Mouse (Mus musculus) liver, embryonic 16.5 days (tissue): ENCODE measurements around the gene Vps33b. TPM values are rescaled to one million over a fixed set of nuclear protein-coding genes. Genes with fewer than 3 reads are reported as not detected.
"Not testable (repeated sequence)": the region's sequence is repeated elsewhere in the genome, so short reads cannot be mapped to it uniquely, and the experiment has no call there.

Experiments used
- ATAC-seq: fragments of 200-750 bp; cut with Nextera tagmentation; 2 replicates; pipeline ENCODE4 v1.8.0; 2017; ENCODE audit warnings: low read depth, mild to moderate bottlenecking, moderate number of reproducible peaks, moderate library complexity
- H3K27ac ChIP-seq: fragments of 300-500 bp; sonication (generic); 2 replicates; pipeline ENCODE4 v1.5.1; 2014; ENCODE audit warnings: mild to moderate bottlenecking, low read length
- H3K27me3 ChIP-seq: fragments of 300-500 bp; sonication (generic); 2 replicates; pipeline ENCODE4 v1.6.1; 2014; ENCODE audit warnings: low read depth, low read length, mixed read lengths; ENCODE audit not compliant: control insufficient read depth, insufficient read depth
- H3K36me3 ChIP-seq: fragments of 300-500 bp; sonication (generic); 2 replicates; pipeline ENCODE4 v1.6.1; 2014; ENCODE audit warnings: mild to moderate bottlenecking; ENCODE audit not compliant: control insufficient read depth, insufficient read depth
- H3K4me1 ChIP-seq: fragments of 300-500 bp; sonication (generic); 2 replicates; pipeline ENCODE4 v1.6.1; 2014; ENCODE audit warnings: low read depth, low read length, mixed read lengths; ENCODE audit not compliant: control insufficient read depth
- H3K4me2 ChIP-seq: fragments of 300-500 bp; sonication (generic); 2 replicates; pipeline ENCODE4 v1.6.1; 2014; ENCODE audit warnings: low read depth, low read length, mixed read lengths
- H3K4me3 ChIP-seq: fragments of 300-500 bp; sonication (generic); 2 replicates; pipeline ENCODE4 v1.5.1; 2014; ENCODE audit warnings: low read depth, mild to moderate bottlenecking, low read length
- H3K9ac ChIP-seq: fragments of 300-500 bp; sonication (generic); 2 replicates; pipeline ENCODE4 v1.6.1; 2014; ENCODE audit warnings: low read depth, low read length
- H3K9me3 ChIP-seq: fragments of 300-500 bp; sonication (generic); replicated peaks from 2 replicates; pipeline ENCODE4 v1.6.1; 2016; ENCODE audit warnings: low read length; ENCODE audit not compliant: control insufficient read depth
- WGBS: fragments of 180-500 bp; shearing (Covaris S2); extraction: QIAGEN DNeasy Blood & Tissue Kit; methylation state at CpG from one replicate; pipeline ENCODE4 v1.1.7; 2014; ENCODE audit not compliant: insufficient replicate concordance; 5-methylcytosine and 5-hydroxymethylcytosine counted together
- polyA plus RNA-seq: library from polyadenylated mRNA; unstranded; fragments of >200 nt; fragmentation: Nextera tagmentation; extraction: Ambion mirVana; gene quantifications from 2 replicates; pipeline ENCODE4 v1.2.1, GENCODE M21; 2015

The Vps33b gene
- polyA plus RNA-seq, 1 experiment from 2014 or later, result 4.3 TPM

GRCm38 (mm10) chr7:80319846-80320496 is 50.5 kb downstream of the Vps33b start:
- no peaks in the 10 kb centered on the region for H3K9me3 ChIP-seq
- H3K27ac ChIP-seq, result no peak overlapping the region
- no peak overlapping the region for H3K9ac ChIP-seq
- no peak overlapping the region for H3K4me2 ChIP-seq
- peaks cover 11% of the 10 kb centered on the region for H3K4me1 ChIP-seq
- WGBS, result 84% methylated on average over 19 of the region's 19 CpGs
- ATAC-seq, result no peak
- H3K4me3 ChIP-seq, result no peak overlapping the region
- H3K36me3 ChIP-seq, result peaks cover 29% of the 10 kb centered on the region
- H3K27me3 ChIP-seq, result no peaks in the 10 kb centered on the region

DNA sequence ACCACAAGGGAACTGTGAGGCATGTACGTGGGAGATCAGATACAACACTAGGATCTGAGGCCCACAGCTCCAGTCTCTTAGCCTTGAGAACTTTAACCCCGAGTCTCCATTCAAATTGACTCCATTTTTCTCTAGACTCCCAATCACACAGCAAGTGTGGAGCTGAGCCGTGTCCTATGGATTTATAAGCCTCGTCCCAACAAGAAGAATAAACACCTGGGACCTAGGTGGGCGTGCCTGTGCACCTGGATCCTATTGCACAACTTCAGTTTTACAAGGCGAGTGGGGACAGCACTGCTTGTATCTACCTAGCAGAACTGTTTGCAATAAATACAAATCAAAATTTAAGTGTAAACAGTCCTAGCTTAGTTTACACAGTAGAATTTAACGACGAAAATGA is 53.9 kb downstream of the Vps33b start:
- Histone ChIP-seq H3K9me3 (no peaks in the 10 kb centered on the region), H3K4me2 (peak overlapping the region; percentile 82), H3K27me3 (no peaks in the 10 kb centered on the region), H3K36me3 (peaks cover 6% of the 10 kb centered on the region), H3K4me1 (peaks cover 15% of the 10 kb centered on the region), H3K4me3 (peak overlapping the region; percentile 71), H3K9ac (peak overlapping the region; percentile 66), H3K27ac (peak overlapping the region; percentile 58)
- 14% methylated on average over 8 of the region's 8 CpGs for WGBS
- ATAC-seq, result no peak

GRCm38 (mm10) chr7:80324043-80324815 is 54.8 kb downstream of the Vps33b start, which contains the start of gene Rccd1:
Gene Rccd1 (minus strand): TSS chr7:80324454.
- H3K4me2 ChIP-seq, result peak within 1 kb of the TSS; percentile 82
- no peaks in the 10 kb centered on the region for H3K9me3 ChIP-seq
- peaks cover 15% of the 10 kb centered on the region for H3K4me1 ChIP-seq
- H3K4me3 ChIP-seq, result peak within 1 kb of the TSS; percentile 71
- ATAC-seq, result peak; percentile 99
- no peaks in the 10 kb centered on the region for H3K27me3 ChIP-seq
- H3K36me3 ChIP-seq, result peaks cover 6% of the 10 kb centered on the region
- peak within 1 kb of the TSS; percentile 66 for H3K9ac ChIP-seq
- H3K27ac ChIP-seq, result peak within 1 kb of the TSS; percentile 58
- 1% methylated on average over 38 of the region's 38 CpGs for WGBS

- not testable (repeated sequence) for H3K36me3 ChIP-seq, ATAC-seq, H3K27me3 ChIP-seq, H3K9me3 ChIP-seq
- H3K4me2 ChIP-seq, result peak overlapping the region; percentile 82
- peak overlapping the region; percentile 66; the same call in 1 of the 2 replicates for H3K9ac ChIP-seq
- peaks cover 15% of the 10 kb centered on the region for H3K4me1 ChIP-seq
- H3K4me3 ChIP-seq, result peak overlapping the region; percentile 71
- WGBS, result 41% methylated on average over 5 of the region's 5 CpGs
- peak overlapping the region; percentile 58 for H3K27ac ChIP-seq
Observed at GRCm38 (mm10) chr7:80324816-80325119, 55.3 kb downstream of the Vps33b start.

GRCm38 (mm10) chr7:80325292-80325868 is 55.9 kb downstream of the Vps33b start:
- no peak for ATAC-seq
- H3K9ac ChIP-seq, result no peak overlapping the region
- H3K27me3 ChIP-seq, result no peaks in the 10 kb centered on the region
- WGBS, result 89% methylated on average over 16 of the region's 16 CpGs
- peaks cover 6% of the 10 kb centered on the region for H3K36me3 ChIP-seq
- peaks cover 15% of the 10 kb centered on the region for H3K4me1 ChIP-seq
- H3K9me3 ChIP-seq, result no peaks in the 10 kb centered on the region
- H3K4me3 ChIP-seq, result no peak overlapping the region
- no peak overlapping the region for H3K4me2 ChIP-seq
- peak overlapping the region; percentile 18 for H3K27ac ChIP-seq

GRCm38 (mm10) chr7:80326076-80326475 is 56.6 kb downstream of the Vps33b start:
- H3K4me3 ChIP-seq, result no peak overlapping the region
- H3K4me1 ChIP-seq, result peaks cover 15% of the 10 kb centered on the region
- H3K9me3 ChIP-seq, result no peaks in the 10 kb centered on the region
- H3K27ac ChIP-seq, result no peak overlapping the region
- no peak overlapping the region for H3K4me2 ChIP-seq
- ATAC-seq, result no peak
- no peaks in the 10 kb centered on the region for H3K27me3 ChIP-seq
- H3K9ac ChIP-seq, result no peak overlapping the region
- WGBS, result 90% methylated on average over 19 of the region's 19 CpGs
- peaks cover 6% of the 10 kb centered on the region for H3K36me3 ChIP-seq

DNA sequence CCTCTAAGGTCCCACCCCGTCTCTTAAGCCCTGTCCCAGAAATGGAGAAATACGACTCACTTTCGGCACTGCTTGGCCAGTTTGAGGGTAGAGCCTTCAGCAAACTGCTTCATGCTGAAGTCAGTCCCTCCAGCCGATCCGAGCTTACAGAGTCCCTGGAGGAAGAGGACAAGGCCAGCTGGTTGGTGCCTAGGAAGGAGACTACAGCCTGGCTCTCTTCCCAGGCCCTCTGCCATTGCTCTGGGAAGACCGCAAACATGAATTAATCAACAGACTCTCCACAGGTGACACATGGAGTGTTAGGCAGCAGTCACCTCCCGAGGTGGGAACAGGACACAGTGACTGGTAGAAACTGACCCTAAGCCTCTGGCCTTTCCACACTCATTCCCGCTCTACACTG is 60.8 kb downstream of the Vps33b start:
- WGBS, result 79% methylated on average over 8 of the region's 8 CpGs
- peaks cover 3% of the 10 kb centered on the region; the same call in 1 of the 2 replicates for H3K9me3 ChIP-seq
- peaks cover under 1% of the 10 kb centered on the region; the same call in 1 of the 2 replicates for H3K4me1 ChIP-seq
- no peak overlapping the region for H3K4me3 ChIP-seq
- no peaks in the 10 kb centered on the region for H3K27me3 ChIP-seq
- no peak overlapping the region for H3K9ac ChIP-seq
- H3K4me2 ChIP-seq, result no peak overlapping the region
- no peak for ATAC-seq
- peaks cover 23% of the 10 kb centered on the region for H3K36me3 ChIP-seq
- H3K27ac ChIP-seq, result no peak overlapping the region

GRCm38 (mm10) chr7:80331433-80331832 is 62.0 kb downstream of the Vps33b start:
- Histone ChIP-seq H3K36me3 (peaks cover 22% of the 10 kb centered on the region), H3K27ac (no peak overlapping the region), H3K4me1 (no peaks in the 10 kb centered on the region), H3K9ac (no peak overlapping the region), H3K4me3 (no peak overlapping the region), H3K4me2 (no peak overlapping the region), H3K27me3 (no peaks in the 10 kb centered on the region), H3K9me3 (peaks cover 3% of the 10 kb centered on the region; the same call in 1 of the 2 replicates)
- no peak for ATAC-seq
- 86% methylated on average over 19 of the region's 19 CpGs for WGBS

GRCm38 (mm10) chr7:80334848-80335247 is 65.4 kb downstream of the Vps33b start:
- Histone ChIP-seq H3K27me3 (no peaks in the 10 kb centered on the region), H3K9ac (no peak overlapping the region), H3K9me3 (peaks cover 3% of the 10 kb centered on the region; the same call in 1 of the 2 replicates), H3K27ac (no peak overlapping the region), H3K4me1 (peaks cover 5% of the 10 kb centered on the region), H3K4me2 (no peak overlapping the region), H3K36me3 (peaks cover 22% of the 10 kb centered on the region), H3K4me3 (no peak overlapping the region)
- no peak for ATAC-seq
- 81% methylated on average over 4 of the region's 4 CpGs for WGBS
